Mouse (Mus musculus) spleen, postnatal 36 days (tissue): ENCODE data around the gene Kdelr1.
"Not testable (repeated sequence)": the region's sequence is repeated elsewhere in the genome, so short reads cannot be mapped to it uniquely, and the experiment has no call there.

Source experiments
- DNase-seq, 2 experiments: peaks; one replicate each; pipeline ENCODE4 v3.0.0; 2022; ENCODE audit warnings: low spot score in 2 of 2, mixed read lengths in 1 of 2

Kdelr1 gene

DNA sequence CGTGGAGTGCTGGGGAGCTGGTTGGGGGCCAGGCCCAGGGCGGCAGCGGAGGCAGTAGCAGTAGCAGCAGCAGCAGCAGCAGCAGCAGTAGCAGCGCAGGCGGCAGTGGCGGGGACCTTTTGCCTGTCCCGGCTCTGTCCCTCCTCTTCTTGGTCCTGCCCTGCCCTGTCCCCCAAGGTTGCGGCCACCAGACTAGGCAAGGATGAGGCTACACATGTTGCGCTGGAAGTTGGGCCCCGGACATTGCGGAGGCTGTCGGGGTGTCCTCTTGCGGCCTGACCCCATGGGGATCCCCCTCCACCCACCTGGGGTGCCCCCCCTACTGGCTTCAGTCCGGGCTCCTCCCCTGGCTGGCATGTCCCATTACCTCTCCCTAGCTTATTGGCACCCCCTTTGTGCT is 2.8 kb upstream of the Kdelr1 start:
- peak; percentile 23 to 30 for DNase-seq

DNA sequence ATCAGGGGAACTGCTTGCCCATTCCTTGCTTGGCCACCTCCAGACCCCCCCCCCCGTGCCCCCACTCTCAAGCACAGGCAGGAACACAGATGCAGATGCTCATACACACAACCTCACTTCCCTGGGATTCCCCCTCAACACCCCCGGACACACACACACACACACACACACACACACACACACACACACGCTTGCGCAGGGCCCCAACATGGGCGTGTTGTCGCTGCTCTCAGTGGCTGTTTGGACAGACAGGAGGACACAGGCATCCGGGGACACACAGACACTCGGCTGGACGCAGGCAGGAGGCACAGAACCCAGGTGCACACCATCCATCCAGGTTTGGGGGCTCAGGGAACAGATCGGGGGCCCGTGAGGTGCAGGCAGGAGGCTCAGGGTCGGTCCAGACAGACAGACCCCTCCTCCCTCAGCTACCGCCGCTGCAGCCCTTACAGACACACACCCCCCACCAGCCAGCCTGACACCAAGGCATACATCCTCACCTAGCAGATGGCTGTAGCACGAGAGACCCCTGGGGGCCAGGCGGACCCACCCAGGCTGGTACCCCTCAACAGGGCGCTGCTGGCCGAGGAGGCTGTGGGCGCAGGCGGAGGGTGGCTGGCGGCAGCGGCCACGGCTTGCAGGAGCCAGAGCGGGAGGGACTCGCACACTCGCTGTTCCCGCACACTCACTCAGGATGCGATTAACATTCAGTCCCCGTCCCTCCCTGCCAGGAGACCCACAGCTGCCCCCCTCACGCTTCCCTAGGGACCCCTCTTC is 2.1 kb upstream of the Kdelr1 start:
- DNase-seq = peak; percentile 12 to 13

GRCm38 (mm10) chr7:45873061-45873947 is 732 bp downstream of the Kdelr1 start:
- peak; percentile 33 to 48 for DNase-seq

DNA sequence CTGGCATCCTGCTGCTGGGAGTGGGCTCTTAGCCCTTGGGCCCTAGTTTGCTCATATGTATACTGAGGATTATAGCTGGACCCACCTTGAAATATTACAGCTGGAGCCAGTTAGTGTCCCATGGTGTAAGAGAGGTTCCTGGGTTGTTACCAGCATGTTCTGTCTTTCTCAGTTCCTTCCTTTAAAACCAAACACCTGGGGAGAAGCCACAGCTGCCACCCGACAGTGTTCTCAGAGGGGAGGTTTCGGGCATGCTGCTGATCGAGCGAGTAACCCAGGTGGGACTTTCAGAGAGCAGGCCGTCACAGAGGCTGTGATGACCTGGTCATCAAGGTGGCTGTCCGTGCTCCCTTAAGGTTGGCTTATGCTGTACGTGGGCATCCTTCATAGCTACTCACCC is 4.3 kb downstream of the Kdelr1 start:
- peak in 1 of 2 experiments; percentile 13 for DNase-seq

DNA sequence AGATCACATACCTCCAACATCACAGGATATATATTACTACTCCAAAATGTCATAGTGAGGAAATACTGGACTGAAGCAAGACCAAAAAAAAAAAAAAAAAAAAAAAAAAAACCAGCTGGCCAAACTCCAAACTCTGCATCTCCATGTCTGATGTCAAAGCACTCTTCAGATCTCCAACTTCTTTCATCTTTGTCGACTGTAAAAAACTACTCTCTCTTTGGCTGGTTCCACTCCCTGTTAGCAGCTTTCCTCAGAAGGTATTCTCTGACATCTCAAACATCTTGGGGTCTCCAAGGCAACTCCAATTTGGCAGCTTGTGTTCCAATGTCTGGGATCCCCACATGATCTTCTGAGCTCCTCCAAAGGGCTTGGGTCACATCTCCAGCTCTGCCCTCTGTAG is 5.7 kb downstream of the Kdelr1 start, which contains the start of gene Grin2d:
TSS of gene Grin2d (minus strand) at position 101 of the 400 bp plus-strand sequence.
- DNase-seq = not testable (repeated sequence)

GRCm38 (mm10) chr7:45880531-45880930 is 8.0 kb downstream of the Kdelr1 start:
- DNase-seq = no peak

DNA sequence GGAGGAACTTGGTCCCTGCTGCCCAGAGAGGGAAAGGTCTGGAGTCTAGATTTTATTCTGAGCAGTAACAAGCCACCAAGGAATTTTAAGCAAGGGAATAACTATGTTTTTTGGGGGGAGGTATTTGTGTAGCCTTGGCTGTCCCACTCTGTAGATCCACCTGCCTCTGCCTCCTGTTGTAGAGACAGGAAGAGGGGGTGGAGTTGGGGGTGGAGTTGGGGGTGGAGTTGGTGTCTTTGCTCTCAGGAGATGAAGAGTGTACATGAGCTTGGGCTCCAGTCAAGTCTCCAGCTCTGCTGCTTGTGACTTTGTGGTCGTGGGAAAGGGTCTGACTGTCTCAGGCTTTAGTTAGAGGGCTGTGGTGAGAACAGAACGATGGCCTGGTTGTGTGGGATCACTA is 8.4 kb downstream of the Kdelr1 start:
- DNase-seq = no peak

DNA sequence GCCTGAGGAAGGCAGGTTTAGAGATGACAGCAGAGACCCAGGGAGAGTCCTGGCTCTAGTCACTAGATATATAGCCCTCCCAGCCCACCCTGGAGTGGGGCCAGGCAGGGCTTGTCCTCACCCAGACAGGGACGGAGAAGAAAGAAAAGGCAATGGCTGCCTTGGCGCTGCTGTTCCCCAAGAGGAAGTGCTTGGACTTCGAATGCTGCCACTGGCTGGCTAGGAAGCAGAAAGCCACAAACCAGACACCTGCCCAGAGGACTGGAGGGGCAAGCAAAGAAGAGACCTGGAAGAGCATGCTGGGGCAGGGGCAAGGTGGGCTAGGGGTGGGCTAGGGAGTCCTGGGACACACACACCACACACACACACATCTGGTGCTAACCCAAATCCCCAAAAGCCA is 14.7 kb downstream of the Kdelr1 start:
- DNase-seq = no peak

DNA sequence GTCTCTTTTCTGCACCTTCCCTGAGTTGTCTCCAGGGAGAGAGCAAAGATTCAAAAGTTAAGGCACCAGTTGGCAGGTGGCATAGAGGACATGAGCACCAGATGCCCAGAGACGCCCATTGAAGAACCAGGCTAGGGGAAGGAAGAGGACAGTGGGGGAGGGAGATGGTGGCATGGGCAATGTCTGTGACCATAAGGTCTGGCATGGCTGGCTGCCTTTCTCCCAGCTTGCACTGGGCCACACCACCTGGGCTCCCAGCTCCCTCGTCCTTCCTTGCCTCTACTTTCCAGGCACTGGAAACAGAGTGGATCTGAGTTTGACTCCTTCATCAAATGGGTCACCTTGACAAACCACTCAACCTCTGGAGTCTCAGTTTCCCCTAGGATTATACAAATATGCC is 20.1 kb downstream of the Kdelr1 start:
- no peak for DNase-seq

GRCm38 (mm10) chr7:45895931-45896516 is 23.5 kb downstream of the Kdelr1 start:
- DNase-seq = no peak

DNA sequence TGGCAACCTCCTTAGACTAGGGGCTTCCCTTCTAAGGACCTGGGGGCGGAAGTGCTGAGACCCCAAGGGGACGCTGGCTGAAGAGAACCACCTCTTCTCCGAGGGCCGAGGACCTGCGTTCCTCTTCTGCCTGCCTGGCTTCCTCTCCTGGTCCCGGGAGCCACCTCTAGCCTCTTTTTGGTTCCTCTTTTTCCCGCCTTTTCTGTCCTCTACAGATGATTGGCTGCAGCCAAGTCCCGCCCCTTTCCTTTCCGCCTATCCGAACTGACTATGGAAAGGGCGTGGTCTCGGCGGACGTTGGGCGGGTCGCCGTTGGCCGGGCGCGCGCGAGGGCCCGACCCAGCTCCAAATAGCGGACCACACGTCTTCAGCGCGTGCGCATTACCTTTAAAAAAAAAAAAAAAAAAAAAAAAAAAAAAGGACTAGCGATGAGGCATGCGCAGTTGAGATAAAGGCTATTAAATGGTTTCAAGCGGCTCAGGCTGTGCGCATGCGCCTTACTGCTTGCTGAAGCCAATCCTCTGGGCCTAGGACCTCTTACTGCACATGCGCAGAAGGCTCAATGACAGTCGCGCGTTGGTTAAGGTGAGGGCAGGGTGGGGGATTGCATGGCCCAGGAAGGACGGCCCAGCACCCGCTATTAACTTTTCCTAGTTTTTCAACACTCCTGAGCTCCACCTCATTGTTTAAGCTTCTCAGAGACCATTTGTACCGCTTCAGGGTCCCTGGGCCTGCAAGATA is 24.1 kb downstream of the Kdelr1 start, which contains the start of the genes Syngr4 and Tmem143:
TSS of gene Syngr4 (minus strand) at position 198 of the 741 bp plus-strand sequence.
TSS of gene Tmem143 (plus strand) at position 425 of the 741 bp plus-strand sequence.
- peak; percentile 97 for DNase-seq

GRCm38 (mm10) chr7:45897258-45897757 is 24.7 kb downstream of the Kdelr1 start:
- peak; percentile 42 to 63 for DNase-seq

GRCm38 (mm10) chr7:45898125-45898524 is 25.6 kb downstream of the Kdelr1 start:
- DNase-seq = peak; percentile 50 to 68

GRCm38 (mm10) chr7:45901562-45901961 is 29.0 kb downstream of the Kdelr1 start:
- DNase-seq = no peak

DNA sequence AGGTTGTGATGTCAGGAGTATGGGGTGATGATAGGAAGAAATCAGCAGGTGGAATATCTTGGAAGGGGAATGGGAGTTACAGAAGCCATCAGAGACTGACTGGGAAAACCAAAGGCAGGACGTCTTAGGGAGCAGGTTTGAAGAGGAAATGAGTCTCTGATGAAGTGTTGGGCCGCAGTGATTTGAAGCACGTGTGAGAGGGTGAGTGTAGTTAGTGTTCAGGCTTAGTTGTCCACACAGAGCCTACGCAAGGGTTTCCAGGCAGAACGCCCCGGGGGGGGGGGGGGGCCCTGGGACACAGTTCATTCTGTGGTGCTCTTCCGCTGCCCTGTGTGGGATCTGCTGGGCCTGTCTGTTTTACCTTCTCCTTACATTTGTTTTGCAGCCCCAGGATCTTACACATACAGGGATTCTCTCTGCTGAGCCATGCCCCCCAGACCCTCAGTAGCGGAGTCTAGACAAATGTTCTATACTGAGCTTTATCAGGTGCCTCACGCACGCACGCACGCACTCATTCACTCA is 30.0 kb downstream of the Kdelr1 start:
- DNase-seq = no peak

DNA sequence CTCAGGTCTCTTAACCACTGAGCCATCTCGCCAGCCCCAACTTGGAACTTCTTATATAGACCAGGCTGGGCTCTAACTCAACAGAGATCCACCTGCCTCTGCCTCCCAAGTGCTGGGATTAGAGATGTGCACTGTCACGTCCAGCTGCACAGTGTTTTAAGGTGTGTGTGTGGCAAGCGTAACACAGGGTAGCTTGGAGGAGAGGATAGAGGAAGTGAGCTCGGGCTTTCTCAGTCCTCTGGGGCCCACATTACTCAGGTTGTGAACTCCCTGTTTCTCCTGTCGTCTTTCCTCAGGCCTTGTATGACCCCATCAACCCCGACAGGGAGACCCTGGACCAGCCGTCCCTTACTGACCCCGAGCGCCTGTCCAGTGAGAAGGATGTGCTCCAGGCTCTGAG is 34.0 kb downstream of the Kdelr1 start:
- DNase-seq = no peak

GRCm38 (mm10) chr7:45908384-45908783 is 35.8 kb downstream of the Kdelr1 start:
- no peak for DNase-seq

- no peak for DNase-seq
Observed at GRCm38 (mm10) chr7:45909145-45909544, 36.6 kb downstream of the Kdelr1 start.

DNA sequence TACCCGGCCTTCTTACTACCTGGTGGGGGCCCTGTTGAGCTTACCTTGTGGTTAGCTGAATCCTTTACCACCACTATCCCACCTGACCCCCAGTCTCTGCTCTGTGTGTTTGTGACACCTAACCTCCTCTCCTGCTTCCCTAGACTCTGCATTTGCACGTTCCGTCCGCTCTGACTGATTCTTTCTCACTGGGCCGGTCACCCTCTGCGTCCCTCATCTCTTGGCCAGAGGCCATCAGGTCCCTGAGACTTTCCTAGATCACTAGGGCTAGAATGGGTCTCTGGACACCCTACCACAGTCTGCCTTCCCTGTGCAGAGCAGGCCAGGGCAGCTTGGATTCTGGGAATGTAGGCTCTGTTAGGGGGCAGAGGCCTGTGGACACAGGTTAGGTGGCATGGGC is 41.5 kb downstream of the Kdelr1 start:
- DNase-seq = no peak

- DNase-seq = no peak
Observed at GRCm38 (mm10) chr7:45915011-45915410, 42.4 kb downstream of the Kdelr1 start.
